Comparison of ENCODE assay signal across 8 mouse cellular contexts in the genomic region with DNA sequence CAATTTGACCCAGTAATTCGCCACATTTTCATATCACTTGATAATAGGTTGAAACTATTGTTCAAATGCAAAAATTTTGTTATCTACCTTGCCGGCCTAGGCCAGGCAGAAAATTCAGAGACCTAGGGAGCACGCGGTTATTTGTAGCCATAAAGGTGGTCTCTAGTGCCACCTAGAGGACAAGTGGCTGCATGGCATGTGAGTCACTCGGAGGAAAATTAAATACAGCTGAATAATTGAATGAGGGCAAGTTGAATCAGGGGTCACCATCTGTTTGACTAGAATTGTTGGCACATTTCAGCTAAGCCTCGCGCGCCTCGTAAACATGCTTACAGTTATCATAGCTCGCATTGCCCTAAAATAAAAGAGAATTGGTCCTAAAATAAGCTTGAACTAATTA.
A peak's percentile ranks its signal among the peaks of the same experiment; 100 is the strongest.
DNase-seq lines count a peak whose midpoint lies in the region; ATAC-seq and TF ChIP-seq lines count a peak whose summit lies in the region.

No protein-coding gene starts in this region.

- H3K4me3 ChIP-seq in layer of hippocampus, adult 2 months = no peak overlapping the region

- ATAC-seq in cerebellum, adult (ENCODE audit: insufficient number of reproducible peaks, low FRiP score, low TSS enrichment) = no peak
- ATAC-seq in granulocyte monocyte progenitor cell, adult 5-6 weeks (replicated peaks; ENCODE audit: poor library complexity, severe bottlenecking) = peak; percentile 80

- peak; percentile 77 for DNase-seq in cerebellum, adult 11 months
- peak; percentile 54 to 62 for DNase-seq in adrenal gland, adult 18-20 months (ENCODE audit: low spot score in 2 of 2)
- DNase-seq in embryo, embryonic 10.5 days (ENCODE audit: low spot score) = peak; percentile 95
- peak; percentile 78 to 79 for DNase-seq in layer of hippocampus, adult 2 months (ENCODE audit: low spot score in 2 of 2)
- peak; percentile 80 for DNase-seq in lung, postnatal 14 days
- peak; percentile 85 to 88 for DNase-seq in right cerebral cortex, adult 2 months (ENCODE audit: low spot score in 2 of 2)

- H3K27ac ChIP-seq in layer of hippocampus, adult 2 months = no peak overlapping the region

- peak; percentile 99 for TF ChIP-seq CTCF in layer of hippocampus, adult 2 months (conservative IDR thresholded peaks at IDR 0.05)
